Mouse (Mus musculus): ENCODE data around the gene Klf7.

DNA sequence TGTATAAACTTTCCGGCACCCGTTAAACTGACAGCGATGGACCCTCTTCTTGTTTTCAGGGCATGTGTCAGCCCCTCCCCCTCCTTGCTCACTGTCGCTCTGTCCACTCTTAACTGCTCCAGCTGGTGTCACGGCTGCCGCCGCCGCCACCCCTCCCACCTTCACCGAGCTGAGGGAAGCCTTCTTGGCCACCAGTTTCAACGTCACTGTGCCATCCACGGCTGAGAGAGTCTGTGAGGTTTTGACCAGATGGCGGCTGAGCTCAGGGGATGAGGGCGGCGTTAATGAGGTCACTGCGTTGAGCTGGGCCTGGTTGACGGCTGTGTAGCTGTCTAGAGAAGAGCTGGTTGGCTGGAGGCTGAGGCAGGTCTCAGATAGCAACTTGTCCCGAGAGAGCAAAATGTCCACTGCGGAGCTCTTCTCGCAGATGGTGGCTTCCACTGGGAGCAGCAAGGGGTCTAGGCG lies 43.3 kb downstream of the Klf7 start:
- TF ChIP-seq MYOD1 (IDR thresholded peaks at IDR 0.05; ENCODE audit: control insufficient read depth, insufficient read length, low read depth), result no peak
- no peak for TF ChIP-seq CTCF (IDR thresholded peaks at IDR 0.05; ENCODE audit: control insufficient read depth, insufficient read depth, insufficient read length)

Measured in C2C12 (cell line).